Mouse (Mus musculus) heart, postnatal 0 days (tissue): ENCODE results near the gene Ttc28. TPM values are rescaled to one million over a fixed set of nuclear protein-coding genes. Genes with fewer than 3 reads are reported as not detected.

Source experiments
- ATAC-seq: fragments of 200-750 bp; cut with Nextera tagmentation; 2 replicates; pipeline ENCODE4 v1.8.0; 2017; ENCODE audit warnings: low read depth, moderate number of reproducible peaks, moderate library complexity; ENCODE audit not compliant: insufficient read depth
- DNase-seq: peaks from one replicate; pipeline ENCODE4 v3.0.0-alpha.2; 2016; ENCODE audit warnings: low spot score
- H3K27ac ChIP-seq: fragments of 300-500 bp; sonication (generic); 2 replicates; pipeline ENCODE4 v1.5.1; 2014; ENCODE audit warnings: low read depth, mild to moderate bottlenecking
- H3K27me3 ChIP-seq: fragments of 300-500 bp; sonication (generic); 2 replicates; pipeline ENCODE4 v1.6.1; 2014; ENCODE audit warnings: low read length, mixed read lengths; ENCODE audit not compliant: control insufficient read depth, insufficient read depth
- H3K36me3 ChIP-seq: fragments of 300-500 bp; sonication (generic); replicated peaks from 2 replicates; pipeline ENCODE4 v1.6.1; 2014; ENCODE audit warnings: low read length, mixed read lengths; ENCODE audit not compliant: control insufficient read depth, insufficient read depth
- H3K4me1 ChIP-seq: fragments of 300-500 bp; sonication (generic); 2 replicates; pipeline ENCODE4 v1.6.1; 2014; ENCODE audit warnings: antibody characterized with exemption; ENCODE audit not compliant: control insufficient read depth, insufficient read depth
- H3K4me2 ChIP-seq: fragments of 300-500 bp; sonication (generic); 2 replicates; pipeline ENCODE4 v1.6.1; 2014; ENCODE audit warnings: low read depth, mild to moderate bottlenecking, low read length, moderate library complexity
- H3K4me3 ChIP-seq: fragments of 300-500 bp; sonication (generic); 2 replicates; pipeline ENCODE4 v1.5.1; 2014; ENCODE audit warnings: low read depth, low read length
- H3K9ac ChIP-seq: fragments of 300-500 bp; sonication (generic); replicated peaks from 2 replicates; pipeline ENCODE4 v1.6.1; 2014; ENCODE audit warnings: low read depth, low read length, mixed read lengths
- H3K9me3 ChIP-seq: fragments of 300-500 bp; sonication (generic); replicated peaks from 2 replicates; pipeline ENCODE4 v1.6.1; 2016; ENCODE audit warnings: low read length; ENCODE audit not compliant: control insufficient read depth
- CTCF ChIP-seq: IDR thresholded peaks from 2 replicates; pipeline ENCODE4 v1.5.1; 2016; ENCODE audit warnings: antibody characterized with exemption, control low read depth, low read depth
- EP300 ChIP-seq: IDR thresholded peaks from 2 replicates; pipeline ENCODE4 v1.6.1; 2016; ENCODE audit warnings: antibody characterized with exemption, low read depth
- WGBS: fragments of 180-500 bp; shearing (Covaris S2); extraction: QIAGEN DNeasy Blood & Tissue Kit; methylation state at CpG from one replicate; pipeline ENCODE4 v1.1.7; 2014; 5-methylcytosine and 5-hydroxymethylcytosine counted together
- polyA plus RNA-seq: library from polyadenylated mRNA; unstranded; fragments of >200 nt; fragmentation: Nextera tagmentation; extraction: Ambion mirVana; gene quantifications from 2 replicates; pipeline ENCODE4 v1.2.1, GENCODE M21; 2015
- total RNA-seq: library from RNA; depleted of rRNA; stranded (reverse); fragments of >200 nt; gene quantifications from 2 replicates; pipeline ENCODE4 v1.2.3, GENCODE M21; 2014; ENCODE audit warnings: low replicate concordance

Ttc28 gene
- total and polyA plus RNA-seq, 2 experiments from 2014 or later, result 4.6 to 14.2 TPM

GRCm38 (mm10) chr5:111218998-111219397, 339.4 kb downstream of the Ttc28 start:
- TF ChIP-seq EP300 (no peak), CTCF (no peak)
- H3K27ac ChIP-seq, result no peak overlapping the region
- H3K4me3 ChIP-seq, result no peak overlapping the region
- H3K4me1 ChIP-seq, result peaks cover 8% of the 10 kb centered on the region
- DNase-seq (no peak), ATAC-seq (no peak)
- H3K36me3 ChIP-seq, result peaks cover 11% of the 10 kb centered on the region
- 85% methylated on average over 5 of the region's 5 CpGs for WGBS
- H3K27me3 ChIP-seq, result no peaks in the 10 kb centered on the region
- H3K9ac ChIP-seq, result no peak overlapping the region
- no peaks in the 10 kb centered on the region for H3K9me3 ChIP-seq
- H3K4me2 ChIP-seq, result no peak overlapping the region

DNA sequence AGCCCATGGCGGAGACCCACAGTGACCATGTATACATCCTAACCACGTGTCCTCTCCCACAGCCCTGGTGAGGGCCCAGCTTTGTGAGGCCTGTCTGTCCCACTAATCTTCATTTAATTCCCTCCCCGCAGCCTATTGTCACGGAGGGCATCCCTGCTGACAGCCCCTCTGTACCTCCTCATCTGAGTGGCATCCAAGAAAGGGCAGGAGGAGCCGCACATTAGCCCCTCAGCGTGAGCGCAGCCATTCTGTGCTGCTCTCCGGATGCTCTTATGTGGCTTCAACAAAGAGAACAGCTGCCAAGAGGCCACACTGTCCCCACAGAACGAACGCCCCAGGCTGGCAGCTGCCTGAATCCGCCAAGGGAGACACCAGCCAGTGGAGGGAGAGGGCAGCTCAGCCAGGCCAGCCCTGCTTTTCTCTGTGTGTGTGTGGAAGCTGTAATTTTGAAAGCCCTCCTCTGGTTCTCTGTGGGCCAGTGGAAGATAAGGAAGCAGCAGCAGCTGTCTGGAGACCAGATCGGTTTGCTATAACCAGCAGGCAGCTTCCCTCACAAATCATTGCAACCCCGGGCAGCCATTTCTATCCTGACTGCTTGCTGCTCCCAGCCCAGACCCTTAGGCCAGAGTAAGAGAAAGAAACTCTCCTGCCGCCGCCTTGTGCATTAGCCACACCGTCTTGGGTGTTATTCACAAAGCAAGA, 341.2 kb downstream of the Ttc28 start:
- no peak for DNase-seq
- no peak for ATAC-seq

DNA sequence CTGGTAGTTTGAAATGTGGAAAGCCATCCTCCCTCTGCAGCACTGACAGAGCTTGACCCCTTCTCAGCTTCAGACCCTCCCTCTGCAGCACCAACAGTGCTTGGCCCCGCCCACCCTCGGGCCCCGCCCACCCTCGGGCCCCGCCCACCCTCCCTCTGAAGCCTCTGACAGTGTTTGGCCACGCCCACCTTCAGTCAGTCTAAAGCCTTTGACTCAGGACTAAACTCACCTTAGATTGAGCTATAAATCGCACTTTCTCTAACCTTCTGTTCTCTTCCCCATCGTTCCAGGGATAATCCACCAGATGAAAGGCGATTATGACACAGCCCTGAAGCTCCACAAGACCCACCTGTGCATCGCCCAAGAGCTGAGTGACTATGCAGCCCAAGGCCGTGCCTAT, 343.2 kb downstream of the Ttc28 start:
- H3K4me1 ChIP-seq, result peaks cover 7% of the 10 kb centered on the region
- ATAC-seq, result no peak
- no peak overlapping the region for H3K4me3 ChIP-seq
- H3K4me2 ChIP-seq, result no peak overlapping the region
- peaks cover 16% of the 10 kb centered on the region for H3K36me3 ChIP-seq
- no peaks in the 10 kb centered on the region for H3K27me3 ChIP-seq
- no peak overlapping the region for H3K9ac ChIP-seq
- 47% methylated on average over 11 of the region's 11 CpGs for WGBS
- TF ChIP-seq EP300 (no peak), CTCF (no peak)
- no peaks in the 10 kb centered on the region for H3K9me3 ChIP-seq
- no peak for DNase-seq
- H3K27ac ChIP-seq, result no peak overlapping the region

More for the DNA sequence above, 341.2 kb downstream of the Ttc28 start:
- Histone ChIP-seq H3K27ac (peak overlapping the region; percentile 11; the same call in 1 of the 2 replicates), H3K9me3 (no peaks in the 10 kb centered on the region), H3K27me3 (no peaks in the 10 kb centered on the region), H3K9ac (no peak overlapping the region; the same call in 1 of the 2 replicates), H3K4me3 (no peak overlapping the region), H3K36me3 (peaks cover 16% of the 10 kb centered on the region), H3K4me1 (peaks cover 12% of the 10 kb centered on the region), H3K4me2 (no peak overlapping the region)
- TF ChIP-seq EP300, result no peak
- no peak for TF ChIP-seq CTCF
- WGBS, result 53% methylated on average over 16 of the region's 16 CpGs

DNA sequence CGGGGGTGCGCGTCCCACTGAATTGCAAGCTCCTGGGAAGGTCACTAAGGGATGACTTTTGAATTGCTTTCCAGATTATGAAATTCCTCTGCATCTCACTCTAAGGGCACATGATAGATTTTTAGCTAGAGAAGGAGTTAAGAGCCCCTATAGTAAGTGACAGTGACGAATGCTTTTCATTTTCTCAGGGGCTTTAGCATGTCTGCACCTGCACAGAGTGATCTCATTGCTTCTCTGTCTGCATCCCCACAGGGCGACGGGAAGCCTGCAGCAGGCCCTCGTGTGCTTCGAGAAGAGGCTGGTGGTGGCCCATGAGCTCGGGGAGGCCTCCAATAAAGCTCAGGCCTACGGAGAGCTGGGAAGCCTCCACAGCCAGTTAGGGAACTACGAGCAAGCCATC, 345.7 kb downstream of the Ttc28 start:
- Histone ChIP-seq H3K9ac (no peak overlapping the region), H3K36me3 (peaks cover 16% of the 10 kb centered on the region), H3K27me3 (no peaks in the 10 kb centered on the region), H3K9me3 (no peaks in the 10 kb centered on the region), H3K4me1 (peaks cover 27% of the 10 kb centered on the region), H3K4me3 (no peak overlapping the region), H3K27ac (0 out of 2 replicates have a peak overlapping the region, but pooled peaks have one; percentile 10), H3K4me2 (no peak overlapping the region)
- TF ChIP-seq EP300, result no peak
- no peak for TF ChIP-seq CTCF
- WGBS, result 43% methylated on average over 11 of the region's 11 CpGs
- no peak for DNase-seq
- no peak for ATAC-seq

DNA sequence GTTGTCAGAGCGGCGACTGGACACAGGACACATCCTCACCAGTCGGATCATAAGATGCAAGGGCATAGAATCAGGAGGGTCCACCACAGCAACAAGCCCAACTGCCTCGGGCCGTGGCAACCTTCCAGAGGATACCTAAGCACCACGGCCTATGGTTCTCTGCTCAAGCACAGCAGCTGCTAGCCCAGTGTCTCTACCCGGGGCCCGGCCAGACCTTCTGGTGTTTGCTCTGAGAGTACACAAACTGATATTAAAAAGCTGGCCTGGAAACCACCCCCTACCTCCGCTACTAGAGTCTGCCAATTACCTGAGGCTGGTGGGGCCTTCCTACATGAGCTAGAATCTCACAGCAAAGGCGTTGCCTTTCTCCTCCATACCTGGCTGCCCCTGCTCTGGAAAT, 346.9 kb downstream of the Ttc28 start:
- ATAC-seq (no peak), DNase-seq (no peak)
- Histone ChIP-seq H3K4me1 (peaks cover 27% of the 10 kb centered on the region), H3K36me3 (peaks cover 16% of the 10 kb centered on the region), H3K4me2 (no peak overlapping the region), H3K27ac (no peak overlapping the region), H3K9me3 (no peaks in the 10 kb centered on the region), H3K4me3 (no peak overlapping the region), H3K27me3 (no peaks in the 10 kb centered on the region), H3K9ac (no peak overlapping the region)
- 85% methylated on average over 10 of the region's 10 CpGs for WGBS
- TF ChIP-seq CTCF (no peak), EP300 (no peak)

GRCm38 (mm10) chr5:111227850-111228249, 348.2 kb downstream of the Ttc28 start:
- no peak for DNase-seq
- no peak for TF ChIP-seq EP300
- no peak for TF ChIP-seq CTCF
- Histone ChIP-seq H3K36me3 (peaks cover 19% of the 10 kb centered on the region), H3K4me1 (peaks cover 27% of the 10 kb centered on the region), H3K27ac (peak overlapping the region; percentile 77), H3K9me3 (no peaks in the 10 kb centered on the region), H3K4me2 (peak overlapping the region; percentile 7; the same call in 1 of the 2 replicates), H3K27me3 (no peaks in the 10 kb centered on the region), H3K9ac (no peak overlapping the region; the same call in 1 of the 2 replicates), H3K4me3 (no peak overlapping the region)
- 35% methylated on average over 5 of the region's 5 CpGs for WGBS
- peak; percentile 49 for ATAC-seq
